Mouse (Mus musculus) erythroblast, embryonic 14.5 days (primary cell): ENCODE measurements around the gene Stard3. TPM values are rescaled to one million over a fixed set of nuclear protein-coding genes. Genes with fewer than 3 reads are reported as not detected.

Source experiments
- H3K27me3 ChIP-seq: 2 replicates; pipeline ENCODE4 v1.6.1; 2012; ENCODE audit warnings: inconsistent platforms; ENCODE audit not compliant: control insufficient read depth
- H3K36me3 ChIP-seq: 2 replicates; pipeline ENCODE4 v1.6.1; 2012; ENCODE audit warnings: mild to moderate bottlenecking, inconsistent platforms; ENCODE audit not compliant: control insufficient read depth
- H3K4me1 ChIP-seq: 2 replicates; pipeline ENCODE4 v1.6.1; 2012; ENCODE audit warnings: inconsistent platforms; ENCODE audit not compliant: control insufficient read depth
- H3K4me3 ChIP-seq: replicated peaks from 2 replicates; pipeline ENCODE3; 2012; ENCODE audit warnings: moderate library complexity, mild to moderate bottlenecking, inconsistent platforms
- H3K9me3 ChIP-seq: 2 replicates; pipeline ENCODE4 v1.6.1; 2012; ENCODE audit warnings: low read length, inconsistent platforms, mixed read lengths; ENCODE audit not compliant: control insufficient read depth
- GATA1 ChIP-seq: IDR thresholded peaks from 2 replicates; pipeline ENCODE4 v1.6.1; 2012; ENCODE audit warnings: low read length, inconsistent platforms, mixed read lengths
- TAL1 ChIP-seq: IDR thresholded peaks from 3 replicates; pipeline ENCODE4 v1.6.1; 2012; ENCODE audit warnings: low read length, inconsistent platforms, mixed read lengths
- polyA plus RNA-seq: library from polyadenylated mRNA; stranded (reverse); fragments of >175 nt; gene quantifications from 2 replicates; pipeline ENCODE4 v1.2.3, GENCODE M21; 2012

Stard3 gene
- polyA plus RNA-seq, 1 experiment = 1.2 TPM

DNA sequence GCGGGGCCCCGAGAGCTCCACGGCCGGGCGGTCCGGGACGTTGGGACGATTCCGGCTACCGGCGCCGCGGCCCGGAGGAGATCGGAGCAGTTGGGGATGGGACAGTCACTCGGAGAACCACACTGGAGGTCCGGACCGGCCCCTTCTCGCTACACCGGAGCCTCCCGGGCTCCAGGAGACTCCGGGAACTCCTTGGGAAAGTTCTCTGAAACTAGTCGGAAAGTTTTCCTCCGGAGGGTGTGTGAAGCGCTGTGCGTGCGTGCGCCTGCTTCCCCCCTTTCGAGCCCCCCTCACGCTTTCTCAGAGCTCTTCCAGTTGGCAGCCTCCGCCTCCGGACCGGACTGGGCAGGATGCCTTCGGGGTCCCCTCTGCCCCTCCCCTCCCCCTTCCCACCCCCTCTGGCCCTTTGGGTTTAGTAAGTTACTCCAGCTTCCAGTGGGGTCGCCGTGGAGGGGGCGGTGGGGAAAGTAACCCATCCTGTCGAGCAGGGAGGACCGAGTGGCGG lies 54.7 kb downstream of the Stard3 start:
- Histone ChIP-seq H3K9me3 (no peaks in the 10 kb centered on the region), H3K4me3 (peak overlapping the region; percentile 49), H3K4me1 (peaks cover 2% of the 10 kb centered on the region; the same call in 1 of the 2 replicates), H3K27me3 (peaks cover 82% of the 10 kb centered on the region), H3K36me3 (no peaks in the 10 kb centered on the region)
- no peak for TF ChIP-seq TAL1
- TF ChIP-seq GATA1 = no peak

DNA sequence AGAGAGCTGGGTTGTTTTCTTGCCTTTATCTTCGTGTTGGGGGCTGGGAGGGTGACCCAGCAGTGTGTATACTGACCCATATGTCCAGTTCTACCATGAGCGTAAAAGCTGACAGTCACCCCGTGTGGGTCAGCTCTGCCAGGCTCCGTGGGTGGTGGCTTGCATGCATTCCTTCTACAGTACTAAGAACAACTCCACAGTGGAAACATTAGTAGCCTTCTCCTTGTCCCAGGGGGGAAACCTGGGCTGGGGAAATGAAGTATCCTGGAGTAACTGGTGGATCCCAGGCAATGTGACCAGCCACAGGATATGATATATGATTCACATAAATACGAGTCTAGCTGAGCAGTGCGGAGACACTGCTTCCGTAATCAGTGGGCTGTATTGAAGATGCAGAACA lies 55.6 kb downstream of the Stard3 start:
- Histone ChIP-seq H3K4me1 (peaks cover 2% of the 10 kb centered on the region; the same call in 1 of the 2 replicates), H3K27me3 (peaks cover 81% of the 10 kb centered on the region), H3K9me3 (no peaks in the 10 kb centered on the region), H3K4me3 (no peak overlapping the region), H3K36me3 (no peaks in the 10 kb centered on the region)
- TF ChIP-seq GATA1 (no peak), TAL1 (no peak)

DNA sequence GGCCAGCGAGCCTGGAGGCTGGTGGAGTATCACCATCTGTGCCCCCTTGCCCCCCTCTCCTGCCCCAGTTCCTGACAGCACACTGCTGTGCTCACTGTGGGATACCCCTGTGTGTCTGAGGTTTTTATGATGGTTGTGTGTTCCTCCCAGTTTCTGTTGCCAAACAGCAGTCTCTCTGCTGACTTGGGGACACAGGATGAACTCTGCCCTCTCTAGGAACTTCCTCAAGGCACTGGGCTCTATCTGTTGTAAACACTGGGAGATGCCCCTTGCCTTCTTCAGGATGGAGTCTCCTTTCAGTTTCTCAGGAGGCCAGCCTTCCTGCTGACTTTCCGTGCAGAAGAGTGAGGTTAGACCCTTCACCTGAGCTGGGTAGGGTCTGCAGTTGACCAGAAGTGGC lies 56.0 kb downstream of the Stard3 start:
- no peaks in the 10 kb centered on the region for H3K9me3 ChIP-seq
- TF ChIP-seq TAL1 (no peak), GATA1 (no peak)
- H3K4me3 ChIP-seq = no peak overlapping the region
- H3K27me3 ChIP-seq = peaks cover 77% of the 10 kb centered on the region
- H3K4me1 ChIP-seq = peaks cover 2% of the 10 kb centered on the region; the same call in 1 of the 2 replicates
- no peaks in the 10 kb centered on the region for H3K36me3 ChIP-seq

DNA sequence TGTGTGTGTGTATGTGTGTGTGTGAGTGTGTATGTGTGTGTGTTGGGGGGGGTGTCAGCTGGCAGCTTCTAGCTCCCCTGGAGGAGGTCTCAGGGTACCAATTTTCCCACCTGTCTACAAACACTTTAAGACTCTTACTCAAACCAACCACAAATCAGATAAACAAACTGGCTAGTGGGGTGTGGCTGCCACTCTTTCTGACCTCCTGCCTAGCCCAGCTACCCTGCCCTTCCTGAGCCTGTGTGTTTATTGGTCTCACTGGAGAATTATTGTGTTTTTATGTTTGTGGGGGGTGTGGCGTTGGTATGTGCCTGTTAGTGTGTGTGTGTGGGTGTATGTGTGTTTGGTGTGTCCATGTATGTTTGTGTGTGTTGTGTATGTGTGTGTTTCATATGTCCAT lies 58.9 kb downstream of the Stard3 start:
- Histone ChIP-seq H3K27me3 (peaks cover 49% of the 10 kb centered on the region), H3K4me3 (no peak overlapping the region), H3K9me3 (no peaks in the 10 kb centered on the region), H3K4me1 (peaks cover 2% of the 10 kb centered on the region; the same call in 1 of the 2 replicates), H3K36me3 (no peaks in the 10 kb centered on the region)
- TF ChIP-seq GATA1 = no peak
- TF ChIP-seq TAL1 = no peak

DNA sequence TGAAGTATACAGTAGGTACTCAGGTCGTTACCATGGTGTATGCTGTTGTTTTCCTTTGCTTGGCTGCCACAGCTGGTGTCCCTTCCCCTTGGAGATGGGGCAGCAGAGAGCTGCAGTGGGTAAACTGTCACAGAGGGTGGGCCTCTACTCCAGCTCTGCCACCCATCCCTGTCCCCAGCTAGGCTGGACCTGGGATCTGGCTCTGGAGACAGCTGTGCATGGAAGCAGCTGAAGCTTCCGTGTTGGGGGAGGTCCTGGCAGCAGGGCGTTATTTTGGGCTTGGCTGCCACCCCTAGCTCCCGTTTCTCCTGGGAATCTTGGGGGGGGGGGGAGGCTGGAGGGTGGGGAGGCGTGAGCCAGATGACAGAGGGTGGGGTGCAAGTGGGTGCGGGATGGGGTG lies 60.1 kb downstream of the Stard3 start:
- H3K27me3 ChIP-seq = peaks cover 37% of the 10 kb centered on the region
- H3K9me3 ChIP-seq = no peaks in the 10 kb centered on the region
- no peak overlapping the region for H3K4me3 ChIP-seq
- H3K36me3 ChIP-seq = no peaks in the 10 kb centered on the region; the same call in 1 of the 2 replicates
- H3K4me1 ChIP-seq = peaks cover 2% of the 10 kb centered on the region; the same call in 1 of the 2 replicates
- TF ChIP-seq GATA1 (no peak), TAL1 (no peak)

DNA sequence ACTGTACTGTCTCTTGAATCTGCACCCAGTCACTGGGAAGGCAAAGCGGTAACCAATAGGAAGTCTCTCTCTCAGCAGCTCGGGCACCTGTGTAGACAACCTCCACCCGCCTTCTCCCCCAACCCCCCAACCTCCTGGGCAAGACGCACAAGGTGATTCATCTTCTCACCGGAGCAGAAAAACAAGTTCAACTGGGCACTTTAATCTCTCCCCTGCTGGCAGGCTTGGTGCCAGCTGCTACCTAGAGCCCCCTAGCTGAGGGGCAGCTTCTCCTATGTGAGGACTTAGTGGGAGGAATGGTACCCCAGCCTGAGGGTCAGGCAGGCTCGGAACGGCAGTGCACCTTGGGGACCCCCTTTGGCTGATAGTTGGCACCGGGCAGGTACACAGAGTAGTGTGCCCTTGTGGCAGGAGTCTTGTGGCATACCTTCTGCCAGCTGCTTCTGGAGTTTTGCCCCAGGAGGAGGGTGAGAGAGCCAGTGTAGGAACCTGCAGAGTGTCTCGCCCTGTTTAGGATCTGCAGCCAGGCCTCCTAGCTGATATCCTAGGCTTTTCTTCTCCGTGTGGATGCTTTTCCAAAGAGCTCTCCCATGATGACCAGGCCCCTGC lies 60.9 kb downstream of the Stard3 start:
- Histone ChIP-seq H3K4me3 (no peak overlapping the region), H3K27me3 (peaks cover 29% of the 10 kb centered on the region), H3K4me1 (peaks cover 2% of the 10 kb centered on the region; the same call in 1 of the 2 replicates), H3K36me3 (no peaks in the 10 kb centered on the region; the same call in 1 of the 2 replicates), H3K9me3 (no peaks in the 10 kb centered on the region)
- TF ChIP-seq TAL1 (no peak), GATA1 (no peak)

DNA sequence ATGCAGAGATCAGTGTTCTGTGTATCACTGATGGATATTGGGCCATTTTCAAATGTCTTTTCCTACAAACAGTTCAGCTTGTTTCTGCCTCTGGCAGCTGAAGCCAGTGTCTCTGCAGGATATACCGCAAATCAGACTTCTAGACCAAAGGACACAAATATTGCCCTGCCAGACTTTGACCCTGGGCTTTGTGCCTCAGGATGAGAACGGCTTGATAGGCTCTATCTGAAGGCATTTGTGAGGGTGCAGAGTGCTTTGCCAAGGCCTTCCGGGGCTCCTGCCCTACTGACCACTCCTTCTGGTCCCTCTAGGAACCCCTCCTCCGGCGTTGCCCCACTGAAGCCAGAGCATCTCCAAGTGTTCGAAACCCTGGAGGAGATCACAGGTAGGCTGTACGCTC lies 68.4 kb downstream of the Stard3 start:
- Histone ChIP-seq H3K4me1 (no peaks in the 10 kb centered on the region), H3K36me3 (no peaks in the 10 kb centered on the region; the same call in 1 of the 2 replicates), H3K9me3 (no peaks in the 10 kb centered on the region), H3K27me3 (no peaks in the 10 kb centered on the region; the same call in 1 of the 2 replicates), H3K4me3 (no peak overlapping the region)
- TF ChIP-seq GATA1 (no peak), TAL1 (no peak)

DNA sequence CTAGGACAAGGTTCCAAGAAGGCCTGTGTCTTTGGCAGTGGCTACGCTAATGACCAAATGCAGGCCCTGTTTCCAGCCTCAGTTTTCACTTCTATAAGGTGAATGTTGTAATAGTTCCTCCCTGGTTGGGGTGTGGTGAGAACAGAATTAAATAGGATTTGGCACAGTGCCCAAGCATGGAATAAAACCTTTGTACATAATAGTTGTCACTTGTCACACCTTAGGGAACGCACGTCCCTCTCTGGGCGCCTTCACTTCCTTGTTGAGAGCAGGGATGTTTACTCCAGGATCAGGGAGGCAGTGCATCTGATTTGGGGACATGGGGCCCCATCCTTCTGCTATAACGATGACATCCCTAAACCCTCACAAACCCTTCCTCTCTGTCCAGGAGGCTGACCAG lies 70.3 kb downstream of the Stard3 start:
- TF ChIP-seq GATA1 (no peak), TAL1 (no peak)
- Histone ChIP-seq H3K9me3 (no peaks in the 10 kb centered on the region), H3K36me3 (no peaks in the 10 kb centered on the region; the same call in 1 of the 2 replicates), H3K27me3 (no peaks in the 10 kb centered on the region; the same call in 1 of the 2 replicates), H3K4me1 (no peaks in the 10 kb centered on the region), H3K4me3 (no peak overlapping the region)

Other genes with a start within 250 kb of the Stard3 start
- gene Fbxl20, start 208.0 kb upstream of the Stard3 start, polyA plus RNA-seq = 0.25 and 0.28 TPM in 2 replicates
- 1.0 and 1.1 TPM in 2 replicates for gene Med1, start 165.1 kb upstream of the Stard3 start, polyA plus RNA-seq
- 1.6 and 1.8 TPM in 2 replicates for gene Cdk12, start 155.3 kb upstream of the Stard3 start, polyA plus RNA-seq
- not detected in 2 replicates for gene Neurod2, start 28.7 kb upstream of the Stard3 start, polyA plus RNA-seq
- 0.02 TPM in 1 of 2 replicates, not detected in the other for gene Ppp1r1b, start 10.0 kb upstream of the Stard3 start, polyA plus RNA-seq
- not detected in 2 replicates for gene Tcap, start 25.4 kb downstream of the Stard3 start, polyA plus RNA-seq
- not detected in 2 replicates for gene Pnmt, start 28.1 kb downstream of the Stard3 start, polyA plus RNA-seq
- 0.91 and 1.1 TPM in 2 replicates for gene Pgap3, start 42.1 kb downstream of the Stard3 start, polyA plus RNA-seq
- 0.01 TPM in 1 of 2 replicates, not detected in the other for gene Erbb2, start 54.1 kb downstream of the Stard3 start, polyA plus RNA-seq
- 3.1 and 4.4 TPM in 2 replicates for gene Mien1, start 80.6 kb downstream of the Stard3 start, polyA plus RNA-seq
- gene Grb7, start 88.0 kb downstream of the Stard3 start, polyA plus RNA-seq = 0.11 and 0.13 TPM in 2 replicates
- not detected in 2 replicates for gene Ikzf3, start 187.7 kb downstream of the Stard3 start, polyA plus RNA-seq
- gene Zpbp2, start 192.7 kb downstream of the Stard3 start, polyA plus RNA-seq = 0.08 and 0.09 TPM in 2 replicates
- gene Ormdl3, start 229.0 kb downstream of the Stard3 start, polyA plus RNA-seq = 13.5 and 13.6 TPM in 2 replicates
- not detected in 2 replicates for gene Lrrc3c, start 239.9 kb downstream of the Stard3 start, polyA plus RNA-seq